Mouse (Mus musculus): ENCODE results near the gene Ubald2. TPM values are rescaled to one million over a fixed set of nuclear protein-coding genes. Genes with fewer than 3 reads are reported as not detected.
"Not testable (repeated sequence)": the region's sequence is repeated elsewhere in the genome, so short reads cannot be mapped to it uniquely, and the experiment has no call there.

Gene Ubald2
- total and polyA plus RNA-seq, 2 experiments from 2014 or later = 40.9 to 85.9 TPM

GRCm38 (mm10) chr11:116405601-116406000, 28.3 kb upstream of the Ubald2 start:
- peaks cover 13% of the 10 kb centered on the region; the same call in 1 of the 2 replicates for H3K36me3 ChIP-seq (ENCODE audit: insufficient read depth, low read length)
- no peak for TF ChIP-seq CTCF (IDR thresholded peaks at IDR 0.05)

GRCm38 (mm10) chr11:116406231-116406728, 27.6 kb upstream of the Ubald2 start:
- H3K4me2 ChIP-seq (ENCODE audit: low read depth, low read length, poor library complexity, severe bottlenecking) = no peak overlapping the region
- no peak for ATAC-seq (ENCODE audit: low FRiP score)
- H3K9me3 ChIP-seq (ENCODE audit: low read length) = no peaks in the 10 kb centered on the region
- no peak overlapping the region for H3K9ac ChIP-seq (replicated peaks; ENCODE audit: low read length, poor library complexity, severe bottlenecking)
- DNase-seq (ENCODE audit: low spot score) = no peak
- 96% methylated on average over 16 of the region's 16 CpGs for WGBS
- no peak overlapping the region for H3K4me3 ChIP-seq (ENCODE audit: low read depth, low read length)
- H3K4me1 ChIP-seq (ENCODE audit: insufficient read depth, low read length) = 0 out of 2 replicates have a peak, but pooled peaks cover 2% of the 10 kb centered on the region
- H3K27ac ChIP-seq (ENCODE audit: low read depth, low read length) = no peak overlapping the region
- H3K36me3 ChIP-seq (ENCODE audit: insufficient read depth, low read length) = peaks cover 13% of the 10 kb centered on the region; the same call in 1 of the 2 replicates
- TF ChIP-seq CTCF (IDR thresholded peaks at IDR 0.05) = no peak
- no peaks in the 10 kb centered on the region for H3K27me3 ChIP-seq (ENCODE audit: insufficient read depth, low read length)

More at GRCm38 (mm10) chr11:116405601-116406000, 28.3 kb upstream of the Ubald2 start:
- no peaks in the 10 kb centered on the region for H3K4me1 ChIP-seq (ENCODE audit: insufficient read depth, low read length)
- DNase-seq (ENCODE audit: low spot score) (no peak), ATAC-seq (ENCODE audit: low FRiP score) (no peak)
- no peak overlapping the region for H3K9ac ChIP-seq (replicated peaks; ENCODE audit: low read length, poor library complexity, severe bottlenecking)
- no peak overlapping the region for H3K4me3 ChIP-seq (ENCODE audit: low read depth, low read length)
- no peaks in the 10 kb centered on the region for H3K9me3 ChIP-seq (ENCODE audit: low read length)
- H3K4me2 ChIP-seq (ENCODE audit: low read depth, low read length, poor library complexity, severe bottlenecking) = no peak overlapping the region
- no peaks in the 10 kb centered on the region for H3K27me3 ChIP-seq (ENCODE audit: insufficient read depth, low read length)
- 88% methylated on average over 4 of the region's 4 CpGs for WGBS
- no peak overlapping the region for H3K27ac ChIP-seq (ENCODE audit: low read depth, low read length)

- no peak for ATAC-seq (ENCODE audit: low FRiP score)
- no peaks in the 10 kb centered on the region for H3K9me3 ChIP-seq (ENCODE audit: low read length)
- 93% methylated on average over 3 of the region's 3 CpGs for WGBS
- H3K9ac ChIP-seq (replicated peaks; ENCODE audit: low read length, poor library complexity, severe bottlenecking) = no peak overlapping the region
- 0 out of 2 replicates have a peak, but pooled peaks cover 5% of the 10 kb centered on the region for H3K36me3 ChIP-seq (ENCODE audit: insufficient read depth, low read length)
- TF ChIP-seq CTCF (IDR thresholded peaks at IDR 0.05) = no peak
- no peak overlapping the region for H3K4me2 ChIP-seq (ENCODE audit: low read depth, low read length, poor library complexity, severe bottlenecking)
- no peak overlapping the region for H3K27ac ChIP-seq (ENCODE audit: low read depth, low read length)
- 0 out of 2 replicates have a peak, but pooled peaks cover 5% of the 10 kb centered on the region for H3K4me1 ChIP-seq (ENCODE audit: insufficient read depth, low read length)
- no peaks in the 10 kb centered on the region for H3K27me3 ChIP-seq (ENCODE audit: insufficient read depth, low read length)
- no peak overlapping the region for H3K4me3 ChIP-seq (ENCODE audit: low read depth, low read length)
- no peak for DNase-seq (ENCODE audit: low spot score)
Observed at GRCm38 (mm10) chr11:116409008-116409407, 24.9 kb upstream of the Ubald2 start.

DNA sequence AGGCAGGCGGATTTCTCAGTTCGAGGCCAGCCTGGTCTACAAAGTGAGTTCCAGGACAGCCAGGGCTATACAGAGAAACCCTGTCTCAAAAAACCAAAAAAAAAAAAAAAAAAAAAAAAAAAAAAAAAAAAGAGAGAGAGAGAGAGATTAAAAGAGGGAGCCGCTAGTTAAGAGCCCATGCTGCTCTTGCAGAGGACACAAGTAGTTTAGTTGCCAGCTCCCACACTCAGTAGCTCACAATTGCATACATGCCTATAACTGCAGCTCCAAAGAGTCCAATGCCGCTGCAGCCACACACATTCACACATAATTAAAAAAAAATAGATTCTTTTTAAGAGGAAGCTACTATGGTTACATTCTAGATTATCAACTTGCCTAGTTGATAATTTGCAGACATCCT, 23.5 kb upstream of the Ubald2 start:
- H3K4me1 ChIP-seq (ENCODE audit: insufficient read depth, low read length); H3K27ac ChIP-seq (ENCODE audit: low read depth, low read length); H3K36me3 ChIP-seq (ENCODE audit: insufficient read depth, low read length); H3K9me3 ChIP-seq (ENCODE audit: low read length); DNase-seq (ENCODE audit: low spot score); H3K27me3 ChIP-seq (ENCODE audit: insufficient read depth, low read length); H3K4me3 ChIP-seq (ENCODE audit: low read depth, low read length); H3K9ac ChIP-seq (replicated peaks; ENCODE audit: low read length, poor library complexity, severe bottlenecking); ATAC-seq (ENCODE audit: low FRiP score): not testable (repeated sequence)
- WGBS = 85% methylated on average over 4 of the region's 4 CpGs
- H3K4me2 ChIP-seq (ENCODE audit: low read depth, low read length, poor library complexity, severe bottlenecking) = 0 out of 2 replicates have a peak overlapping the region, but pooled peaks have one; percentile 87

GRCm38 (mm10) chr11:116411582-116411981, 22.3 kb upstream of the Ubald2 start:
- DNase-seq (ENCODE audit: low spot score) (peak; percentile 36), ATAC-seq (ENCODE audit: low FRiP score) (no peak)
- Histone ChIP-seq H3K27ac (ENCODE audit: low read depth, low read length) (no peak overlapping the region), H3K4me2 (ENCODE audit: low read depth, low read length, poor library complexity, severe bottlenecking) (peak overlapping the region; percentile 87), H3K9me3 (ENCODE audit: low read length) (no peaks in the 10 kb centered on the region), H3K4me1 (ENCODE audit: insufficient read depth, low read length) (0 out of 2 replicates have a peak, but pooled peaks cover 5% of the 10 kb centered on the region), H3K4me3 (ENCODE audit: low read depth, low read length) (peak overlapping the region; percentile 88), H3K36me3 (ENCODE audit: insufficient read depth, low read length) (no peaks in the 10 kb centered on the region), H3K9ac (replicated peaks; ENCODE audit: low read length, poor library complexity, severe bottlenecking) (peak overlapping the region; percentile 94), H3K27me3 (ENCODE audit: insufficient read depth, low read length) (no peaks in the 10 kb centered on the region)
- 6% methylated on average over 6 of the region's 6 CpGs for WGBS
- no peak for TF ChIP-seq CTCF (IDR thresholded peaks at IDR 0.05)

DNA sequence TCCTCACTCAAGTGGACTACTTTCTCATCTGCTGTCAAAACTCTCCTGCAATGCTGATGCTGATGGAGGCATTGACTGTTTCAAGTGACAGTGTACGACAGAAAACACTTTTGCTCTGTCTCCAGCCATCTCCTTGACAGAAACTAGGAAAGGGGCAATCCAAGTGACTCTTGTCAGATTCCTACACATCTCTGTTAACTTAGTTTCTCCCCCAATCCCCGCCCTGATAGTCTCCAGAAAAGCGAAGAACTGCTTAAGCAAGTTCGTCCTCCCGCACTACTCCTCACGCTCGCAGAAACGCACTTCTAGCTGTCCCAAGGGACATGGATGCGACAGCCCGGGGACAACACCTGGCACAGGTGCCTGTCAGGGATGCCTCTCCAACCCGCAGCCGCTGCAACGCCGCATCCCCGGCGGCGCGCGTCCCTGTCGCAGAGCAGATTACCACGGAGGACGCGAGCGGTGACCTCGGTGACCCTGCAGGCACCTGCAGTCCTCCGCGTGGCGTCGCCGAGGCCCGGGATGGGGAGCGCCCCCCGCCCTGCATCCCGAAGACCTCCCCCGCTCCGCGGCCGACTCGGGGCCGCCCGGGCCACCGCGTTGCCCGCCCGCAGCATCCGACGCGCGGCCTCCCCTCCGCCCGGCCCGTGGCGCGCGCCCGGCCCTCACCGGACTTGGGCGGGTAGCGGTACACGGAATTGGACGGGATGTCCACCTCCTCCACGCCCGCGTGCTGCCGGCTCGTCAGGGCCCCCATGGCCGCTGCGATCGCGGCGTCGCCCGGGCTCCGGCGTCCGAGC, 21.7 kb upstream of the Ubald2 start:
- ATAC-seq (ENCODE audit: low FRiP score) = peak; percentile 17; the same call in 1 of the 2 replicates
- Histone ChIP-seq H3K27ac (ENCODE audit: low read depth, low read length) (peak overlapping the region; percentile 90), H3K9ac (replicated peaks; ENCODE audit: low read length, poor library complexity, severe bottlenecking) (peak overlapping the region; percentile 94), H3K4me2 (ENCODE audit: low read depth, low read length, poor library complexity, severe bottlenecking) (peak overlapping the region; percentile 87), H3K9me3 (ENCODE audit: low read length) (no peaks in the 10 kb centered on the region), H3K36me3 (ENCODE audit: insufficient read depth, low read length) (no peaks in the 10 kb centered on the region), H3K27me3 (ENCODE audit: insufficient read depth, low read length) (no peaks in the 10 kb centered on the region), H3K4me1 (ENCODE audit: insufficient read depth, low read length) (0 out of 2 replicates have a peak, but pooled peaks cover 5% of the 10 kb centered on the region), H3K4me3 (ENCODE audit: low read depth, low read length) (peak overlapping the region; percentile 88)
- WGBS = under 1% methylated on average over 44 of the region's 76 CpGs
- TF ChIP-seq CTCF (IDR thresholded peaks at IDR 0.05) = no peak
- DNase-seq (ENCODE audit: low spot score) = peak; percentile 8
